In the genomic region with DNA sequence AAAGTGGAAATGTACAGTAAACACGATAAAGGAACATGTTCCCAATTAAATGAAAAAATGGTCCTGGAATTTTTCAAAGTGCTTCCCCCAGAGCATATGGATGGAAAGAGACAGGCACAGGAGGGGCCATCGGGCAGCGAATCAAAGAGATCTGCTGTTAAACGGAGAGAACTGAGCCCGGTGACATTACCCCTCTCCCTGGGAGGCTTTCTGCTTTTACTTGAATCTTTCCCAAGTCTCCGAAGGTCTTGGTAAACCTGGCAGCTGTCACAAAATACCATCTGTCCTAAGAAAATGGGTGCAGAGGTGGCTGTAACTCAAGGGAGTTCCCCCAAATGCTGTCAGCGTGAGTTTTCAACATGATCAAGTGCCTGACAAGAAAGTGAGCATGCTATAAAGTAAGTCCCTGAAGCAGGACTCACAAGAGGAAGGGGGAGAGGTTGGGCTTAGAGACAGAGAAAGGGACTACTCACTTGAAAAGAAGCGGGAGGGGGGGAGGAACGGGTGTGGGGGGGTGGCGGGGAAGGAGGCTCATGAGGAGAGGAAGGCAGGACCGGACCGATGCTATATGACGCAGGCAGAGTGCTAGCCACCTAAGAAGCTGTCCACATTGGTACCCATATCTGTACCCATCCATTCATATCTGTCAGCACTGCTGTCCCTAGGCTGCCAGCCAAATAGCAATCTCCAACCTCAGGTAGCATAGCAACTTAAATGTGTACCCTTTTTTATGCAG, we compare ENCODE assay signal across 11 mouse cellular contexts. TPM values are rescaled to one million over a fixed set of nuclear protein-coding genes. Genes with fewer than 3 reads are reported as not detected.
DNase-seq lines count a peak whose midpoint lies in the region; ATAC-seq lines count a peak whose summit lies in the region.
"Had no signal": no experiment of that assay in that cellular context is flagged by ENCODE, and none has a peak within 500 bp of the region (broad histone marks: within the 10 kb centered on the region; RNA-seq: fewer than 3 reads in every experiment).

No protein-coding gene starts in this region.

- peak; percentile 54; the same call in 1 of the 2 replicates for ATAC-seq in cerebellum, adult (ENCODE audit: insufficient number of reproducible peaks, low FRiP score, low TSS enrichment)
- ATAC-seq in kidney, embryonic 16.5 days (ENCODE audit: low FRiP score, low TSS enrichment) = no peak
- ATAC-seq in kidney, embryonic 14.5 days (ENCODE audit: low FRiP score, low TSS enrichment) = no peak
- peak; percentile 69 for ATAC-seq in forebrain, embryonic 16.5 days
- no peak for ATAC-seq in limb, embryonic 15.5 days (ENCODE audit: insufficient number of reproducible peaks, low FRiP score, low TSS enrichment, low read depth)
- ATAC-seq in heart, embryonic 12.5 days (ENCODE audit: insufficient number of reproducible peaks, low FRiP score) = no peak

- 0 out of 2 replicates have a peak overlapping the region, but pooled peaks have one; percentile 18 for H3K4me2 ChIP-seq in kidney, embryonic 16.5 days (replicated peaks; ENCODE audit: low read depth, low read length)
- H3K4me2 ChIP-seq in kidney, embryonic 14.5 days (replicated peaks; ENCODE audit: low read depth, low read length) = no peak overlapping the region
- H3K4me2 ChIP-seq in forebrain, embryonic 16.5 days (ENCODE audit: low read length) = peak overlapping the region; percentile 19; the same call in 1 of the 2 replicates
- H3K4me2 ChIP-seq in limb, embryonic 15.5 days = peak overlapping the region; percentile 24; the same call in 1 of the 2 replicates
- no peak overlapping the region for H3K4me2 ChIP-seq in heart, embryonic 12.5 days
- H3K4me2 ChIP-seq: liver, embryonic 15.5 days had no signal

- no peak for DNase-seq in cerebellum, adult 11-12 months
- DNase-seq in lung, postnatal 10 days = no peak

- no peak overlapping the region for H3K4me3 ChIP-seq in kidney, embryonic 16.5 days (ENCODE audit: low read length)
- no peak overlapping the region for H3K4me3 ChIP-seq in kidney, embryonic 14.5 days (ENCODE audit: low read length)
- H3K4me3 ChIP-seq in forebrain, embryonic 16.5 days (replicated peaks; ENCODE audit: low read length) = no peak overlapping the region
- H3K4me3 ChIP-seq in limb, embryonic 15.5 days = no peak overlapping the region
- no peak overlapping the region for H3K4me3 ChIP-seq in heart, embryonic 12.5 days
- H3K4me3 ChIP-seq: erythroblast, embryonic 14.5 days; liver, embryonic 15.5 days; megakaryocyte, embryonic 14.5 days had no signal

- no peaks in the 10 kb centered on the region for H3K9me3 ChIP-seq in kidney, embryonic 16.5 days (ENCODE audit: low read length)
- H3K9me3 ChIP-seq in kidney, embryonic 14.5 days (ENCODE audit: control insufficient read depth, low read length) = no peaks in the 10 kb centered on the region
- H3K9me3 ChIP-seq in forebrain, embryonic 16.5 days (ENCODE audit: control insufficient read depth, low read length) = no peaks in the 10 kb centered on the region
- no peaks in the 10 kb centered on the region for H3K9me3 ChIP-seq in limb, embryonic 15.5 days
- no peaks in the 10 kb centered on the region for H3K9me3 ChIP-seq in heart, embryonic 12.5 days (replicated peaks)
- H3K9me3 ChIP-seq: liver, embryonic 15.5 days; megakaryocyte, embryonic 14.5 days had no signal

- H3K9ac ChIP-seq in kidney, embryonic 16.5 days (replicated peaks; ENCODE audit: low read length) = no peak overlapping the region
- no peak overlapping the region for H3K9ac ChIP-seq in kidney, embryonic 14.5 days (ENCODE audit: low read depth, low read length)
- no peak overlapping the region for H3K9ac ChIP-seq in forebrain, embryonic 16.5 days (replicated peaks; ENCODE audit: low read depth, low read length)
- no peak overlapping the region for H3K9ac ChIP-seq in limb, embryonic 15.5 days
- no peak overlapping the region for H3K9ac ChIP-seq in heart, embryonic 12.5 days
- H3K9ac ChIP-seq: liver, embryonic 15.5 days had no signal

- H3K27me3 ChIP-seq in kidney, embryonic 16.5 days (ENCODE audit: insufficient read depth, low read length) = no peaks in the 10 kb centered on the region
- no peaks in the 10 kb centered on the region for H3K27me3 ChIP-seq in kidney, embryonic 14.5 days (ENCODE audit: control insufficient read depth, insufficient read depth, low read length)
- no peaks in the 10 kb centered on the region for H3K27me3 ChIP-seq in forebrain, embryonic 16.5 days (replicated peaks; ENCODE audit: control insufficient read depth, insufficient read depth, low read length)
- no peaks in the 10 kb centered on the region for H3K27me3 ChIP-seq in limb, embryonic 15.5 days
- H3K27me3 ChIP-seq in heart, embryonic 12.5 days (replicated peaks) = no peaks in the 10 kb centered on the region
- H3K27me3 ChIP-seq: liver, embryonic 15.5 days; megakaryocyte, embryonic 14.5 days had no signal

- no peaks in the 10 kb centered on the region for H3K4me1 ChIP-seq in kidney, embryonic 16.5 days (ENCODE audit: insufficient read depth, low read length)
- no peaks in the 10 kb centered on the region for H3K4me1 ChIP-seq in kidney, embryonic 14.5 days (ENCODE audit: control insufficient read depth, insufficient read depth, low read length)
- H3K4me1 ChIP-seq in forebrain, embryonic 16.5 days (replicated peaks; ENCODE audit: control insufficient read depth, insufficient read depth, low read length) = peaks cover 11% of the 10 kb centered on the region; the same call in 1 of the 2 replicates
- peaks cover 2% of the 10 kb centered on the region; the same call in 1 of the 2 replicates for H3K4me1 ChIP-seq in limb, embryonic 15.5 days
- 0 out of 2 replicates have a peak, but pooled peaks cover 5% of the 10 kb centered on the region for H3K4me1 ChIP-seq in heart, embryonic 12.5 days (replicated peaks)
- H3K4me1 ChIP-seq: liver, embryonic 15.5 days had no signal

- no peak overlapping the region for H3K27ac ChIP-seq in kidney, embryonic 16.5 days (ENCODE audit: low read length)
- no peak overlapping the region for H3K27ac ChIP-seq in kidney, embryonic 14.5 days (ENCODE audit: low read depth, low read length)
- no peak overlapping the region for H3K27ac ChIP-seq in forebrain, embryonic 16.5 days (ENCODE audit: low read length)
- no peak overlapping the region for H3K27ac ChIP-seq in limb, embryonic 15.5 days
- no peak overlapping the region for H3K27ac ChIP-seq in heart, embryonic 12.5 days (ENCODE audit: poor library complexity, severe bottlenecking)
- H3K27ac ChIP-seq: liver, embryonic 15.5 days had no signal

- no peaks in the 10 kb centered on the region for H3K36me3 ChIP-seq in kidney, embryonic 16.5 days (ENCODE audit: insufficient read depth, low read length)
- no peaks in the 10 kb centered on the region for H3K36me3 ChIP-seq in kidney, embryonic 14.5 days (ENCODE audit: control insufficient read depth, insufficient read depth, low read length)
- no peaks in the 10 kb centered on the region for H3K36me3 ChIP-seq in forebrain, embryonic 16.5 days (ENCODE audit: control insufficient read depth, insufficient read depth)
- no peaks in the 10 kb centered on the region for H3K36me3 ChIP-seq in limb, embryonic 15.5 days
- no peaks in the 10 kb centered on the region for H3K36me3 ChIP-seq in heart, embryonic 12.5 days
- H3K36me3 ChIP-seq: liver, embryonic 15.5 days had no signal

- 47% methylated on average over 13 of the region's 13 CpGs for WGBS in kidney, embryonic 16.5 days
- WGBS in kidney, embryonic 14.5 days = 54% methylated on average over 13 of the region's 13 CpGs
- 24% methylated on average over 13 of the region's 13 CpGs for WGBS in forebrain, embryonic 16.5 days
- 40% methylated on average over 13 of the region's 13 CpGs for WGBS in limb, embryonic 15.5 days
- 58% methylated on average over 13 of the region's 13 CpGs for WGBS in heart, embryonic 12.5 days

RNA-seq across cellular contexts. Expression of gene F13a1, which starts 31.6 kb away (rescaled TPM):
- polyA plus RNA-seq in kidney, embryonic 16.5 days (2015; fragmentation: Nextera tagmentation; extraction: Ambion mirVana) = 10.9 and 12.3 TPM in 2 replicates
- 3.9 and 5.5 TPM in 2 replicates for polyA plus RNA-seq in kidney, embryonic 14.5 days (2014; fragmentation: Nextera tagmentation; extraction: Ambion mirVana)
- 11.3 and 20.5 TPM in 2 replicates for polyA plus RNA-seq in forebrain, embryonic 16.5 days (2015; fragmentation: Nextera tagmentation; extraction: Ambion mirVana)
- 39.7 and 48.1 TPM in 2 replicates for polyA plus RNA-seq in limb, embryonic 15.5 days (2015; fragmentation: Nextera tagmentation; extraction: Ambion mirVana)
- polyA plus RNA-seq in heart, embryonic 12.5 days (2016; fragmentation: Nextera tagmentation; extraction: Ambion mirVana) = 4.8 and 4.9 TPM in 2 replicates

Comparison
In these comparisons a context has a peak if more than half of its experiments do, and no peak if none do; other contexts are left out.
1. H3K4me2 ChIP-seq: peak in kidney, embryonic 16.5 days (single experiment), forebrain, embryonic 16.5 days (single experiment) and limb, embryonic 15.5 days (single experiment); none in kidney, embryonic 14.5 days (single experiment) and heart, embryonic 12.5 days (single experiment).
2. ATAC-seq: peak in cerebellum, adult (single experiment) and forebrain, embryonic 16.5 days (single experiment); none in kidney, embryonic 16.5 days (single experiment), kidney, embryonic 14.5 days (single experiment), limb, embryonic 15.5 days (single experiment) and heart, embryonic 12.5 days (single experiment).